Mouse (Mus musculus) kidney, postnatal 25 days (tissue): ENCODE data around the gene Psma3.
"Not testable (repeated sequence)": the region's sequence is repeated elsewhere in the genome, so short reads cannot be mapped to it uniquely, and the experiment has no call there.

Source experiments
- DNase-seq, 2 experiments: peaks; one replicate each; pipeline ENCODE4 v3.0.0; 2021; ENCODE audit warnings: mixed read lengths in 2 of 2

Psma3 gene

DNA sequence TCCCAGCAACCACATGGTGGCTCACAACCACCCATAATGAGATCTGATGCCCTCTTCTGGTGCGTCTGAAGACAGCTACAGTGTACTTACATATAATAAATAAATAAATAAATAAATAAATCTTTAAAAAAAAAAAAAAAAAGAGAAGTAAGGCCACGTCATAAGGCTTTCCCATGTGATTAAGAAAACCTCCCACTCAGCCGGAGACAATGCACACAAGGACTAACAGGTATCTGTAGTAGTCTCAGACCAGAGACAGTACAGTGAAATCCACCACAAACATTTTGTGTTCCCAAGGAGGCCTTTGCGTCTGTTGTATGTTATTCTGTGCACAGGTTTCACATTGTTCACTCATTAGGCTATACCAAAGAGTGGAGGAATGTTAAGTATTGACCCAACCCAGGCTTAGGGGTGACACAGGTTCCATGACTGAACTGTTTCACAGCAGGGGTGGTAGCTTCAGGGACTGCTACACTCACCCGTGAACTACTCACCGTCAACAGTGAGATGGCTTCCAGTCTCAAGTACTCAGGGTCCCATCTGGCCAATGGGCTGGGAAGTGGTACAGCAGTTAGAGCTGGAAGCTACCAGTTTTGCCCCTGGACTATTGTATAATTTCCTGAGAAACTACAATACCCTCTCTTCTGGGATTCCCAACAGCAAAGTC is 29.5 kb downstream of the Psma3 start:
- no peak for DNase-seq

GRCm38 (mm10) chr12:71006141-71006540 is 31.7 kb downstream of the Psma3 start:
- DNase-seq, result no peak

- DNase-seq, result no peak
Measured at GRCm38 (mm10) chr12:71006901-71007300, 32.5 kb downstream of the Psma3 start.

- DNase-seq, result peak; percentile 75 to 82
Measured at GRCm38 (mm10) chr12:71009769-71010168, 35.3 kb downstream of the Psma3 start.

- DNase-seq, result peak; percentile 38 to 58
Measured at GRCm38 (mm10) chr12:71014845-71015362, 40.5 kb downstream of the Psma3 start.

DNA sequence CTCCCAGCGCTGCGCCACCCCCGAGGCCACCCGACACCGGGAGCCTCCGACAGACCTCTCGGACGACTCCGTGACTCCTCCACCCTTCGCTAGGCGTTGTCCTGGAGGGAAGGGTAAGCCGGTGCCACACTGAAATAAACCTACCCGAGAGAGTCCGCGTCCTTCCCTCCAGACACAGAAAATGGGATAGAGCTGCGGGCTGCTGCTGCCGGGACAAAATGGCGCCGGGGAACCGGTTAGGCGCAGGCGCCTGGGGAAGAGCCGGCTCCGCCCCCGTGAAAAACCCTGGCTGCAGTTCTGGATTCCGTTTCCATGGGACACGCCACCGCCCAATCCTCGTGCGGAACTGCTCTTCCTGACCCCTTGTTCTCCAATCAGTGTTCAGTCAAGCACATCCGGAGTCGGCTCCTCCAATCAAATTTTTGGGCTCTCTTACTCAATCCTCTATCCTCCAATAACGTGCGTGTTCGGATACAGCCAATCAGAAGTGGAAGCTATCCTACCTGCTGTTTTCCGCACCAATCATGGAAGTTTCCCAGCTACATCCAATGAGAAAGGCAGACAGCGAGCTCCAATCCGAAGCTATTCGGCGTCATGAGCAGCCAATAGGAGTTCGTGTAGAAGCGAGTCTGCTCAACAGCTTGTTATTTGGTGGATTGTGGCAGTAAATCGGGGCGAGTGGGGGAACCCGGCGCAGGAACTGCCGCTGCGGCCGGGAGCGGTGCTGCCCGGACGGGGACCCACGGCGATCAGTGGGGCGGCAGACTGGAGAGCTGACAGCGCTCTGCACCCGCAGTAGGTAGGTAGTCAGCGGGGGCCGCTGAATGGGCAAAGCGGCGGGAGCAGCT is 41.2 kb downstream of the Psma3 start, which contains the start of gene Arid4a:
TSS of gene Arid4a (plus strand) at position 628 of the 848 bp plus-strand sequence.
- peak; percentile 98 to 99 for DNase-seq

DNA sequence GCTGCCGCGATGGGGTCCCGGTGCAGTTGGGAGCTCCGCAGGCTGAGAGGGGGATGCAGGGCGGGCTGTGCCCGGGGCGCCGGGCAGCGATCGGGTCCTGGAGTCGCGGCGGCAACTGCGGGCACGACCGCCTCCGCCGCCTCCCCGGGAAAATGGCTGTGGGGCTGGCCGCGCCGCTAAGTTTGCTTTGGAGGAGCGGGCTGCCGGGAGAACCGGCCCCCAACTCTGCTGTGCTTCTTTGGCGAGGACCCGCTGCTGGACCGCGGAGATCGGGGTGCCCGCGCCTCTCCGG is 41.7 kb downstream of the Psma3 start:
- DNase-seq, result no peak

GRCm38 (mm10) chr12:71016503-71017241 is 42.3 kb downstream of the Psma3 start:
- DNase-seq, result peak; percentile 54 to 80

DNA sequence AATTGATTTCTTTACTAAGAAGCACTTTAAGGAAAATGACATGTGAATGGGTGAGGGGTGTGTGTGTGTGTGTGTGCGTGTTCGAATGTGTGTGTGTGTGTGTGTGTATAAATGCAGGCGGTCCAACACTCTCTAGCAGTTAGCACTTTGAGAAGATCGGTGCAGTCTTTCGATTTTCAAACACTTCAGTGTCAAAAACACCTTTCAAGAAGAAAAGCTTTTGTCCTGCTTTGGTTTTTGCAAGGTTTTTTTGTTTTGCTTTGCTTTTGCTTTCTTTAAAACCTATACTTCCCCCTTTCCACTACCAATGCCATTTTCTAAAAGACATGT is 42.8 kb downstream of the Psma3 start:
- no peak for DNase-seq

GRCm38 (mm10) chr12:71017827-71018226 is 43.4 kb downstream of the Psma3 start:
- no peak for DNase-seq

DNA sequence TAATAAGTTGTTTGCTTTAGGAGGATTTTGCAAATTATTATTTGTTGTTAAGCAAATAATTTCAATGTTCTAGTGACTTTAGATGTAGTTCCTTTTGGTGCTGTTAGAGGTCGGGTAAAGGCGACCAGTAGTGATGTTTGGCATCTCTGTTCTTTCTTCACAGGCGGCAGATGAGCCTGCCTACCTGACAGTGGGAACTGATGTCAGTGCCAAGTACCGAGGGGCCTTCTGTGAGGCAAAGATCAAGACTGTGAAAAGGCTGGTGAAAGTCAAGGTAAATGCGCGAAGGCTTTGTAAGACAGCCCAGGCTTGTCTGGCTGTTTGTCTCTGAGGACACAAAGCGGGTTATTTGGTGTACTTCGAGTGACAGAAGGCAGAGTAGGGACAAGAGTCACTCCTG is 44.8 kb downstream of the Psma3 start:
- DNase-seq, result no peak

- no peak for DNase-seq
Measured at GRCm38 (mm10) chr12:71024411-71024810, 50.0 kb downstream of the Psma3 start.

GRCm38 (mm10) chr12:71028265-71028664 is 53.8 kb downstream of the Psma3 start:
- DNase-seq, result not testable (repeated sequence)

- no peak for DNase-seq
Measured at GRCm38 (mm10) chr12:71030260-71030659, 55.8 kb downstream of the Psma3 start.

DNA sequence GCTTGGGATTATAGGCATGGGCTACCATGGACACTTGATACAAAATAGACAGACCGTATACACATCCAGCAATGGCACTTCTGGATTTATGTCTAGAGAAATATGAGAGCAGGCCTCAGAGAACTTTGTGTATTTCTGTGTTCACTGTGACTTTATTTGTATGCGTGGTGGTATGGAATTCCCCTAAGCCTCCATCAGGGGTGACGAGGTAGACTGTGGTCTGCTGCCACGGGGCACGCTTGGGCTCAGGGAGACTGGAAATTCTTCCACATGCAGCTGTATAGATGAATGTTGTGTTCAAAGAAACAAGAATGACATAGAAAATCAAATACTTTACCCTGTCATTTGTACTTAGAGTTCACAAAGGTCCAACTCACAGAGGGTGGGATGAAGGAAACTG is 56.3 kb downstream of the Psma3 start:
- no peak for DNase-seq

GRCm38 (mm10) chr12:71035826-71036225 is 61.4 kb downstream of the Psma3 start:
- DNase-seq, result no peak

GRCm38 (mm10) chr12:71036729-71037404 is 62.4 kb downstream of the Psma3 start:
- no peak for DNase-seq

DNA sequence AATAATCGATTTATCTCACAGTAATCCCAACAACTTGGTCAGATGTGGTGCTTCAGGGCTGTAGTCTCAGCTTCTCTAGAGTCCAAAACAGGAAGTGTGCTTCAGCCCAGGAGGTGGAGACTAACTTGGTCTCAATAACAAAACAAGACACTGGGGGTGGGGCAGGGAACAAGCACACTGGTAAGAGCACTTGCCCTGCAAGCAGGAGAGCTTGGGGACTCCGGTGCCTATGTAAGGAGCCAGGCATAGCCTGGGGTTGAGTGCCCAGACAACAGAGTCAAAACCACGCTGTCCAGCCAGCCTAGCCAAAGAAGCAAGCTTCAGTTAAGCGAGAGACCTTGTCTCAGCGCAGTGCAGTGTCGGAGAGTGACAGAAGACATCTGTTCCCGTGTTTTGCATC is 66.0 kb downstream of the Psma3 start:
- DNase-seq, result peak; percentile 74 to 76

DNA sequence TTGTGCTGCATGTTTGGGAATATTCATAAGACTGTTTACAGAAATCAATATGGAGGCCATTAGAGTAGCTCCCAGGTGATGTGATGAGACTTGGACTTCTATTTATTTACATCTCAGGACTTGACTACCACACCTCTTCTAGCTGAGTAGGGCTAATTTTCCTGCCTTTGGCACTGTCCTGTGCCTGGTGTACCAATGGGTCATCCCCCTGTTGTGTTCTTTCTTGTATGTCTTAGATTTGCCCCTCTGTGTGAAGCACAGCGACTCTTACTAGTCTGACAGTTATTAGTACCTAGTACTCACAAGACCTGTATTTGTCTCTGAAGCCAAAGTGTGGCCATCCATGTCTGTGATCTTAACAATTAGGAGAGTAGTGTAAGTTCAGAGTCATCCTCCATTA is 68.0 kb downstream of the Psma3 start:
- DNase-seq, result no peak

DNA sequence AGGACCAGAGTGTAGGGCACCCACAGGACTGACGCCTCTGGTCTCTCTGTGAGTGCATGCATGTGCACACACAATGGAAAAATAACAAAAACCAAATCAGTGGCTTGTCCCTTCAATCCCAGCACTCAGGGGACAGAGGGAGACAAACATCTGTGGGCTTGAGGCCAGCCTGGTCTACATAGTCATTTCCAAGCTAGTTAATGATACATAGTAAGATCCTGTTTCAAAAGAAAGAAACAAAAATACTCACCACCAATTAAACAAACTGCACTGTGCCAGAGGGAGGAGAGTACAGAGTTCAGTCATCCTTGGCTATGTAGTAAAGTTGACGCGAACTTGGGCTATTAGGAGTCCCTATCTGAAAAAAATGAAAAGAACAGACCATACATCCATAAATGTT is 69.2 kb downstream of the Psma3 start:
- DNase-seq, result peak; percentile 50 to 67

GRCm38 (mm10) chr12:71044488-71044887 is 70.1 kb downstream of the Psma3 start:
- peak; percentile 66 to 86 for DNase-seq
